Mouse (Mus musculus): ENCODE measurements around the gene Cdh23. TPM values are rescaled to one million over a fixed set of nuclear protein-coding genes. Genes with fewer than 3 reads are reported as not detected.
"Not testable (repeated sequence)": the region's sequence is repeated elsewhere in the genome, so short reads cannot be mapped to it uniquely, and the experiment has no call there.

Gene Cdh23
- polyA plus RNA-seq, 1 experiment from 2014 or later = 1.1 TPM

DNA sequence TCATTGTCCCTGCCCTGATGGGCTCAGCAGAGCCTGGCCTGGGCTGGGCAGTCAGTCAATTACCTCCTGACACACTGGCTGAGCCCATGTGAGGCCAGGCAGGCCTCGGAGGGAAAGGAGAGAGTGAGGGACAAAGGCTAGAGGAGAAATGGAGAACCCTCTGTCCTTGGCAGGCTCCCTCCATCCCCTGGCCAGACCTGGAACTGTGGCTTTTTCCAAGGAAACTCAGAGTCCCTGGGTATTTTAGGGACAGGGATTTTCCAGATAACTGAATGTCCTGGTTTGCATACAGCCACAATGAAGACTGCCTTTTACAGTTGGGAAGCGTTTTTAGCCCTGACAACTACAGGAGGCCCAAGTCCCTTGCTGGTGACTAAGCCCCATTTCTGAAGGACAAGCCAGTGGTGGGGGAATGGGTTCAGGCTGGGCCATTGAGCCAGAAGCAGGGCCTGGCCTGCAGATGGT is 36.1 kb upstream of the Cdh23 start:
- H3K27ac ChIP-seq = no peak overlapping the region
- WGBS = 39% methylated on average over 2 of the region's 2 CpGs
- no peak overlapping the region for H3K4me2 ChIP-seq (replicated peaks)
- H3K4me3 ChIP-seq = no peak overlapping the region
- H3K27me3 ChIP-seq = no peaks in the 10 kb centered on the region
- no peak overlapping the region for H3K9ac ChIP-seq
- peaks cover 15% of the 10 kb centered on the region for H3K36me3 ChIP-seq
- H3K9me3 ChIP-seq = no peaks in the 10 kb centered on the region
- ATAC-seq (ENCODE audit: low FRiP score, low read depth) = no peak
- peaks cover 7% of the 10 kb centered on the region for H3K4me1 ChIP-seq

DNA sequence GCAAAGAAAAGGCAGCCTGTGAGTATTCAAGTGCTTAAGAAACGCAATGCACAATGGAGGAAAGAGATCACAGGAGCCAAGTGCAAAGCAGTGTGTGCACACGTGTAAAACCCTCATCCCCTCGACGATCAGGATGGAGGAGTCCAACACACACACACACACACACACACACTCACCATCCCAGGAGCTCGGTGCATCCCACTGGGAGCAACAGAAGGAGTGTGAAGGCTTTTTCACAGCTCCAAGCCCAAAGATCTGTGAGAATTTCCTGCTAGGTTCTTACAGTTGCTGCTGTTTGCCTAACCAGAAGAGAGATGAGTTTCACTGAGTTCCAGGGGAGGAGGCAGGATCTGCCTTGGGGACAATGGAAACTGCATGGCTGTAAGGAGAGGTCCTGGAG is 35.5 kb upstream of the Cdh23 start:
- Histone ChIP-seq H3K9me3 (no peaks in the 10 kb centered on the region), H3K4me3 (no peak overlapping the region), H3K36me3 (peaks cover 13% of the 10 kb centered on the region), H3K4me1 (peaks cover 13% of the 10 kb centered on the region), H3K27ac (no peak overlapping the region), H3K9ac (no peak overlapping the region), H3K4me2 (replicated peaks) (no peak overlapping the region), H3K27me3 (no peaks in the 10 kb centered on the region)
- WGBS = 38% methylated on average over 5 of the region's 5 CpGs
- ATAC-seq (ENCODE audit: low FRiP score, low read depth) = no peak

- H3K9me3 ChIP-seq = no peaks in the 10 kb centered on the region
- H3K27me3 ChIP-seq = no peaks in the 10 kb centered on the region
- H3K4me3 ChIP-seq = no peak overlapping the region
- no peak for ATAC-seq (ENCODE audit: low FRiP score, low read depth)
- H3K27ac ChIP-seq = no peak overlapping the region; the same call in 1 of the 2 replicates
- H3K4me1 ChIP-seq = peaks cover 13% of the 10 kb centered on the region
- H3K9ac ChIP-seq = no peak overlapping the region
- H3K4me2 ChIP-seq (replicated peaks) = no peak overlapping the region
- WGBS = 29% methylated on average over 5 of the region's 5 CpGs
- H3K36me3 ChIP-seq = peaks cover 24% of the 10 kb centered on the region
These were observed 31.0 kb upstream of the Cdh23 start for GRCm38 (mm10) chr10:60727301-60727700.

- 74% methylated on average over 3 of the region's 3 CpGs for WGBS
- Histone ChIP-seq H3K4me2 (replicated peaks) (no peak overlapping the region), H3K27ac (no peak overlapping the region), H3K9me3 (no peaks in the 10 kb centered on the region), H3K4me3 (no peak overlapping the region), H3K4me1 (peaks cover 13% of the 10 kb centered on the region), H3K36me3 (peaks cover 24% of the 10 kb centered on the region), H3K9ac (no peak overlapping the region), H3K27me3 (no peaks in the 10 kb centered on the region)
- ATAC-seq (ENCODE audit: low FRiP score, low read depth) = no peak
These were observed 30.6 kb upstream of the Cdh23 start for GRCm38 (mm10) chr10:60726896-60727295.

GRCm38 (mm10) chr10:60724496-60724895 is 28.2 kb upstream of the Cdh23 start:
- Histone ChIP-seq H3K36me3 (peaks cover 25% of the 10 kb centered on the region), H3K4me1 (peaks cover 13% of the 10 kb centered on the region), H3K4me2 (replicated peaks) (no peak overlapping the region), H3K27ac (no peak overlapping the region), H3K4me3 (no peak overlapping the region), H3K9me3 (no peaks in the 10 kb centered on the region), H3K9ac (no peak overlapping the region), H3K27me3 (no peaks in the 10 kb centered on the region)
- no peak for ATAC-seq (ENCODE audit: low FRiP score, low read depth)
- WGBS = 73% methylated on average over 6 of the region's 6 CpGs

- WGBS = 48% methylated on average over 1 of the region's 1 CpGs
- no peak for ATAC-seq (ENCODE audit: low FRiP score, low read depth)
- H3K9me3 ChIP-seq = no peaks in the 10 kb centered on the region
- H3K4me3 ChIP-seq = no peak overlapping the region
- H3K27me3 ChIP-seq = no peaks in the 10 kb centered on the region
- peaks cover 13% of the 10 kb centered on the region for H3K4me1 ChIP-seq
- no peak overlapping the region for H3K27ac ChIP-seq
- peaks cover 32% of the 10 kb centered on the region for H3K36me3 ChIP-seq
- no peak overlapping the region for H3K4me2 ChIP-seq (replicated peaks)
- H3K9ac ChIP-seq = no peak overlapping the region
These were observed 27.1 kb upstream of the Cdh23 start for GRCm38 (mm10) chr10:60723345-60723744.

DNA sequence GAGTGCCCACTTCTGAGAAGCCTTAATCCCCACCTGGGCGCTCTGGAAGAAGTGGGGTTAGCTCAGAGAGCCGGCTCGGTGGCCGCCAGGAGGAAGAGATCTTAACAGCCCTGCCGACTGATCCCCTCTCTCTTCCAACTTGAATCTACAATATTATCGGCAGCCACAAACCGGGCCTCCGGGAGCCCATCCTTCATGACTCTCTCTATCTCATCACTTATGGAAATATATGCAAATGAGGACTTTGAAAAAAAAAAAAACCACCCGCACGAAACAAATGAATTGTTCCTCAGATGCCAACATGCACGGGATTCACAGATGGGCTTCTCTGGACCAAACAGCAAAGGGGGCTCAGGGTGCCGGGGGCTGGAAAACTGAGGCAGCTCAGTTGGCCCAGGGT is 25.4 kb upstream of the Cdh23 start:
- 62% methylated on average over 12 of the region's 12 CpGs for WGBS

DNA sequence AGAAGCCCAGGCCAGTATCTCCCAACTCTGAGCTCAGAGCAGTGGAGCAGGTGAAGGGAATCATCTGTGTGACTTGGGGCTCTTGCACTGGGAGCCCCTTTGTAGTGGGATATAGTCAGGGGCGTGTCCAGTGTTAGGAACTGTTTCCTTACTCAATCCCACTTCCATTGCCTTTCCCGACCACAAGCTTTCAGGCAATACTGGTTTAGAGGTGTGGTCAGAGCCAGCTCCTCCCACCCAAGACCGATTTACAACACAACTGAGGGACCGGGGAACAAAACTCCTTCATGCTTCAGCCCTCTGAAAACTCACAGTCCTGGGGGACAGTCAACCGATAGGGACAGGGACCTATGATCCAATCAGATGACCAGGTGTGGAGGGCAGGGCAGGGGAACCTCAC is 24.2 kb upstream of the Cdh23 start:
- no peaks in the 10 kb centered on the region for H3K4me1 ChIP-seq
- ATAC-seq (ENCODE audit: low FRiP score, low read depth) = no peak

More for the DNA sequence above, 25.4 kb upstream of the Cdh23 start:
- H3K36me3 ChIP-seq = peaks cover 38% of the 10 kb centered on the region
- H3K4me3 ChIP-seq = no peak overlapping the region
- no peaks in the 10 kb centered on the region for H3K9me3 ChIP-seq
- H3K27me3 ChIP-seq = no peaks in the 10 kb centered on the region
- ATAC-seq (ENCODE audit: low FRiP score, low read depth) = no peak
- no peaks in the 10 kb centered on the region for H3K4me1 ChIP-seq
- no peak overlapping the region for H3K9ac ChIP-seq
- no peak overlapping the region for H3K4me2 ChIP-seq (replicated peaks)
- H3K27ac ChIP-seq = no peak overlapping the region

GRCm38 (mm10) chr10:60718491-60718890 is 22.2 kb upstream of the Cdh23 start:
- no peak for ATAC-seq (ENCODE audit: low FRiP score, low read depth)
- 91% methylated on average over 2 of the region's 2 CpGs for WGBS
- Histone ChIP-seq H3K27ac (no peak overlapping the region), H3K36me3 (peaks cover 56% of the 10 kb centered on the region), H3K4me2 (replicated peaks) (no peak overlapping the region), H3K9ac (no peak overlapping the region), H3K9me3 (peaks cover 13% of the 10 kb centered on the region), H3K27me3 (no peaks in the 10 kb centered on the region), H3K4me3 (no peak overlapping the region), H3K4me1 (no peaks in the 10 kb centered on the region)

More for the DNA sequence above, 24.2 kb upstream of the Cdh23 start:
- Histone ChIP-seq H3K4me2 (replicated peaks) (no peak overlapping the region), H3K4me3 (no peak overlapping the region), H3K27ac (no peak overlapping the region), H3K9me3 (no peaks in the 10 kb centered on the region), H3K36me3 (peaks cover 48% of the 10 kb centered on the region), H3K9ac (no peak overlapping the region), H3K27me3 (no peaks in the 10 kb centered on the region)
- WGBS = 69% methylated on average over 5 of the region's 5 CpGs

GRCm38 (mm10) chr10:60716449-60716848 is 20.2 kb upstream of the Cdh23 start:
- Histone ChIP-seq H3K4me2 (replicated peaks) (no peak overlapping the region), H3K9me3 (peaks cover 13% of the 10 kb centered on the region), H3K27me3 (no peaks in the 10 kb centered on the region), H3K27ac (no peak overlapping the region), H3K36me3 (peaks cover 62% of the 10 kb centered on the region), H3K4me1 (no peaks in the 10 kb centered on the region), H3K9ac (no peak overlapping the region), H3K4me3 (no peak overlapping the region)
- ATAC-seq (ENCODE audit: low FRiP score, low read depth) = no peak
- 86% methylated on average over 3 of the region's 3 CpGs for WGBS

- peaks cover 43% of the 10 kb centered on the region for H3K36me3 ChIP-seq
- H3K4me1 ChIP-seq; H3K4me3 ChIP-seq; H3K27me3 ChIP-seq; ATAC-seq (ENCODE audit: low FRiP score, low read depth); H3K9ac ChIP-seq; H3K27ac ChIP-seq; H3K4me2 ChIP-seq (replicated peaks): not testable (repeated sequence)
- WGBS = 22% methylated on average over 8 of the region's 8 CpGs
- peaks cover 13% of the 10 kb centered on the region for H3K9me3 ChIP-seq
These were observed 16.0 kb upstream of the Cdh23 start for GRCm38 (mm10) chr10:60712299-60712698.

- WGBS = 79% methylated on average over 5 of the region's 5 CpGs
- no peak overlapping the region for H3K4me3 ChIP-seq
- no peak overlapping the region for H3K4me2 ChIP-seq (replicated peaks)
- no peaks in the 10 kb centered on the region for H3K4me1 ChIP-seq
- no peaks in the 10 kb centered on the region for H3K27me3 ChIP-seq
- no peak overlapping the region for H3K27ac ChIP-seq
- no peak overlapping the region for H3K9ac ChIP-seq
- H3K9me3 ChIP-seq = peaks cover 2% of the 10 kb centered on the region
- peaks cover 13% of the 10 kb centered on the region for H3K36me3 ChIP-seq
- no peak for ATAC-seq (ENCODE audit: low FRiP score, low read depth)
These were observed 12.5 kb upstream of the Cdh23 start for GRCm38 (mm10) chr10:60708837-60709236.

DNA sequence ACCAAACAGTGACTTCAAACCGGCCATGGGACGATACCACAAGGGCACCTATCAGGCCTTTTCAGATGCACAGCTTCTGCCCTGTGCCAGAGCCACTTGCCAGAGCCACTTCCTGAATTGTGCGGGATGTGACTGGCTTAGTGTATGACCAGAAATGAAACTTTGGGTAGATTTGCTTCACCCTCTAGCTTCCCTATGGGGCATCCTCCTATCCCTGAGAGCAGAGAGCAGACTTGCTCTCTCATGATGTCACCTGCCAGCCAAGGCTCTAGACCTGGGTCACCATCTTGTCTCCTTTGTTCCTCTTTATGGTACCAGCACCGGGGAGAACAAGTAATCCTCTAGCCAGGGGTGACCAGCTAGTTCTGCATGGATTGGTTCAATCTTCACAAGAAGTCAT is 10.0 kb upstream of the Cdh23 start:
- WGBS = 84% methylated on average over 4 of the region's 4 CpGs
- Histone ChIP-seq H3K9me3 (no peaks in the 10 kb centered on the region), H3K9ac (no peak overlapping the region), H3K27me3 (no peaks in the 10 kb centered on the region), H3K36me3 (no peaks in the 10 kb centered on the region), H3K4me2 (replicated peaks) (no peak overlapping the region), H3K4me1 (no peaks in the 10 kb centered on the region), H3K27ac (no peak overlapping the region), H3K4me3 (no peak overlapping the region)
- no peak for ATAC-seq (ENCODE audit: low FRiP score, low read depth)

Measured in limb, embryonic 13.5 days (tissue).